In genomic region chr12:77570501-77570900, GRCm38 (mm10) we compare ENCODE assay signal across 8 mouse cellular contexts.
DNase-seq lines count a peak whose midpoint lies in the region; ATAC-seq and TF ChIP-seq lines count a peak whose summit lies in the region.

No protein-coding gene starts in this region.

- CTCF ChIA-PET in Patski (lab: Charles Lee) = no interaction called here

- H3K27me3 ChIP-seq in Patski = peaks cover 16% of the 10 kb centered on the region

- no peak for ATAC-seq in Patski
- no peak for ATAC-seq in activated CD4-positive, CD25-positive, alpha-beta regulatory T cell, adult 4 months

- peak; percentile 44 to 46 for DNase-seq in cerebellum, postnatal 10 days
- no peak for DNase-seq in cerebellum, adult 18-20 months
- peak; percentile 8 to 18 for DNase-seq in kidney, postnatal 25 days
- no peak for DNase-seq in kidney, adult 9 months
- DNase-seq in 3T3-L1 (ENCODE audit: low read depth, low spot score) (peak; percentile 7), Patski (ENCODE audit: low read depth, low spot score) (no peak)
- no peak for DNase-seq in c-Kit-positive CD71-positive TER-119-positive erythroid progenitor cells, embryonic 14.5 days (ENCODE audit: low spot score)

- peak; percentile 49 for TF ChIP-seq CTCF in Patski (IDR thresholded peaks at IDR 0.05)

- POLR2A ChIA-PET in Patski (lab: Charles Lee) = no interaction called here

- in situ Hi-C loops in Patski (cut with MboI; ENCODE audit: low pct_unique_long_range_greater_than_20kb) = loop anchor here (10.0 kb wide), 1 partner anchor 566 kb away; no protein-coding TSS in a partner anchor

Comparison
In these comparisons a context has a peak if more than half of its experiments do, and no peak if none do; other contexts are left out.
1. DNase-seq: peak in cerebellum, postnatal 10 days (2 of 2), kidney, postnatal 25 days (2 of 2) and 3T3-L1 (single experiment); none in cerebellum, adult 18-20 months (0 of 2), kidney, adult 9 months (single experiment), Patski (single experiment) and c-Kit-positive CD71-positive TER-119-positive erythroid progenitor cells, embryonic 14.5 days (single experiment).